Mouse (Mus musculus): ENCODE measurements at regions not wholly inside any gene's neighbourhood (a gene's known extent, or its start where the extent isn't known, plus 50 kb on each side); places are given as distances from the start of the nearest gene placed in this dataset.

DNA sequence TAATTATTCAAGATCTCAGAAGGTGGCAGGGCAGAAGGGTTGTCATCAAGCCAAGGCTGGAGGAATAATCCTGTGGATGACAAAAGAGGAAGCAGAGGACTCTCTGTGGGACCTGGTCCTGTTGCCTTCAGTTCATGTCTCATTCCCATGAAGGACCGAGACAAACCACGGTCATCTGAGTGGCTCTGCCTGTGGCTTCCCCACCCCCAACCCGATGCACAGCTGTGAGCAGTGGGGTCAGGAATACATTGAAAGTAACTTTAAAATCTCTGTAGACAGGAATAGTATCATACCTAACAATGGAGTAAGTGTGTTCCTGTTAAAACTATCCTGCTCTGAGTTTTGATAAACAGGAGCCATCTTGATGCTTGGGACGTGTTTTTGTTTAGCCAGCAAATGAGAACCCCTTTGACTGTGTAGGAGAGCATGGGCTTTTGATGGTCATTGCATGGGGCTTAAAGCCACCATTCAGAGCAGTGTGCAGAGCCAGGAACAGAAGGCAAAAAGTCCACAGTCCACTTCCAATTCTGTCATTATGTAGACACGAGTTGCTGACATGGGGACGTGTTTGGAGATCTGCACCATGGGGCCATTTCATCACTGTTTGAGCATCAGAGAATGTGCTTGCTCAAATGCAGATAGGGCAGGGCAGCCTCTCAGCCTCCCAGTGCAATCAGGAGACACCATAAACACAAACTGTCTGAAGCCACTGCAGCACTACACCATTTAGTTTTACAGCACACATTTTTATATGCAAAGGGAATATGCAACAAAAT, 88.3 kb downstream of the Gm815 start:
- TF ChIP-seq POLR2A (IDR thresholded peaks at IDR 0.05; ENCODE audit: insufficient read depth, low read length) (no peak), EP300 (IDR thresholded peaks at IDR 0.05; ENCODE audit: insufficient read depth, low read depth, low read length) (no peak), CTCF (IDR thresholded peaks at IDR 0.05; ENCODE audit: low read depth, low read length) (no peak)
